Mouse (Mus musculus): ENCODE data around the gene Fiz1. TPM values are rescaled to one million over a fixed set of nuclear protein-coding genes. Genes with fewer than 3 reads are reported as not detected.

Gene Fiz1
- polyA plus RNA-seq, 1 experiment from 2014 or later: 67.0 TPM

- Histone ChIP-seq H3K9ac (ENCODE audit: low read length) (no peak overlapping the region), H3K4me2 (ENCODE audit: low read depth, low read length, severe bottlenecking) (no peak overlapping the region), H3K36me3 (ENCODE audit: control insufficient read depth, insufficient read depth, low read length) (no peaks in the 10 kb centered on the region), H3K27me3 (ENCODE audit: control insufficient read depth, insufficient read depth, low read length) (no peaks in the 10 kb centered on the region), H3K27ac (ENCODE audit: low read depth, low read length) (no peak overlapping the region), H3K9me3 (ENCODE audit: control insufficient read depth, low read length) (peaks cover 3% of the 10 kb centered on the region; the same call in 1 of the 2 replicates), H3K4me3 (ENCODE audit: low read depth, low read length) (no peak overlapping the region), H3K4me1 (replicated peaks; ENCODE audit: control insufficient read depth, insufficient read depth, low read length) (peaks cover 10% of the 10 kb centered on the region)
- ATAC-seq (replicated peaks; ENCODE audit: low FRiP score) (no peak), DNase-seq (ENCODE audit: low spot score) (no peak)
- 71% methylated on average over 2 of the region's 2 CpGs for WGBS
Observed at GRCm38 (mm10) chr7:4999876-5000275, 14.6 kb downstream of the Fiz1 start.

GRCm38 (mm10) chr7:4996934-4997333 is 17.6 kb downstream of the Fiz1 start:
- H3K4me1 ChIP-seq (replicated peaks; ENCODE audit: control insufficient read depth, insufficient read depth, low read length): peaks cover 20% of the 10 kb centered on the region
- H3K9me3 ChIP-seq (ENCODE audit: control insufficient read depth, low read length): no peaks in the 10 kb centered on the region
- peaks cover 15% of the 10 kb centered on the region for H3K27me3 ChIP-seq (ENCODE audit: control insufficient read depth, insufficient read depth, low read length)
- peaks cover 2% of the 10 kb centered on the region; the same call in 1 of the 2 replicates for H3K36me3 ChIP-seq (ENCODE audit: control insufficient read depth, insufficient read depth, low read length)
- WGBS: 74% methylated on average over 6 of the region's 8 CpGs
- no peak overlapping the region; the same call in 1 of the 2 replicates for H3K27ac ChIP-seq (ENCODE audit: low read depth, low read length)
- peak overlapping the region; percentile 84; the same call in 1 of the 2 replicates for H3K4me2 ChIP-seq (ENCODE audit: low read depth, low read length, severe bottlenecking)
- H3K9ac ChIP-seq (ENCODE audit: low read length): peak overlapping the region; percentile 89
- ATAC-seq (replicated peaks; ENCODE audit: low FRiP score) (no peak), DNase-seq (ENCODE audit: low spot score) (no peak)
- peak overlapping the region; percentile 70; the same call in 1 of the 2 replicates for H3K4me3 ChIP-seq (ENCODE audit: low read depth, low read length)

- H3K4me3 ChIP-seq (ENCODE audit: low read depth, low read length): peak within 1 kb of the TSS; percentile 70
- H3K27me3 ChIP-seq (ENCODE audit: control insufficient read depth, insufficient read depth, low read length): peaks cover 15% of the 10 kb centered on the region
- H3K9me3 ChIP-seq (ENCODE audit: control insufficient read depth, low read length): no peaks in the 10 kb centered on the region
- H3K36me3 ChIP-seq (ENCODE audit: control insufficient read depth, insufficient read depth, low read length): peaks cover 2% of the 10 kb centered on the region; the same call in 1 of the 2 replicates
- ATAC-seq (replicated peaks; ENCODE audit: low FRiP score) (peak; percentile 90), DNase-seq (ENCODE audit: low spot score) (peak; percentile 96)
- peak within 1 kb of the TSS; percentile 43; the same call in 1 of the 2 replicates for H3K27ac ChIP-seq (ENCODE audit: low read depth, low read length)
- H3K9ac ChIP-seq (ENCODE audit: low read length): peak within 1 kb of the TSS; percentile 89
- peak within 1 kb of the TSS; percentile 84 for H3K4me2 ChIP-seq (ENCODE audit: low read depth, low read length, severe bottlenecking)
- WGBS: 5% methylated on average over 16 of the region's 26 CpGs
- H3K4me1 ChIP-seq (replicated peaks; ENCODE audit: control insufficient read depth, insufficient read depth, low read length): peaks cover 20% of the 10 kb centered on the region
Observed at GRCm38 (mm10) chr7:4996003-4996895, 18.2 kb downstream of the Fiz1 start, which contains the start of gene Zfp579. Gene Zfp579, minus strand, starts transcription at chr7:4996158.

- peaks cover 15% of the 10 kb centered on the region for H3K27me3 ChIP-seq (ENCODE audit: control insufficient read depth, insufficient read depth, low read length)
- no peak overlapping the region for H3K27ac ChIP-seq (ENCODE audit: low read depth, low read length)
- DNase-seq (ENCODE audit: low spot score) (no peak), ATAC-seq (replicated peaks; ENCODE audit: low FRiP score) (peak; percentile 6)
- H3K4me3 ChIP-seq (ENCODE audit: low read depth, low read length): peak overlapping the region; percentile 70
- peaks cover 2% of the 10 kb centered on the region; the same call in 1 of the 2 replicates for H3K36me3 ChIP-seq (ENCODE audit: control insufficient read depth, insufficient read depth, low read length)
- H3K9me3 ChIP-seq (ENCODE audit: control insufficient read depth, low read length): no peaks in the 10 kb centered on the region
- peak overlapping the region; percentile 84 for H3K4me2 ChIP-seq (ENCODE audit: low read depth, low read length, severe bottlenecking)
- peaks cover 20% of the 10 kb centered on the region for H3K4me1 ChIP-seq (replicated peaks; ENCODE audit: control insufficient read depth, insufficient read depth, low read length)
- peak overlapping the region; percentile 89 for H3K9ac ChIP-seq (ENCODE audit: low read length)
- 6% methylated on average over 19 of the region's 19 CpGs for WGBS
Observed at GRCm38 (mm10) chr7:4995268-4996002, 19.1 kb downstream of the Fiz1 start.

- Histone ChIP-seq H3K9ac (ENCODE audit: low read length) (peak overlapping the region; percentile 8; the same call in 1 of the 2 replicates), H3K27me3 (ENCODE audit: control insufficient read depth, insufficient read depth, low read length) (peaks cover 15% of the 10 kb centered on the region), H3K4me1 (replicated peaks; ENCODE audit: control insufficient read depth, insufficient read depth, low read length) (peaks cover 20% of the 10 kb centered on the region), H3K4me2 (ENCODE audit: low read depth, low read length, severe bottlenecking) (peak overlapping the region; percentile 26; the same call in 1 of the 2 replicates), H3K27ac (ENCODE audit: low read depth, low read length) (no peak overlapping the region), H3K36me3 (ENCODE audit: control insufficient read depth, insufficient read depth, low read length) (peaks cover 2% of the 10 kb centered on the region; the same call in 1 of the 2 replicates), H3K9me3 (ENCODE audit: control insufficient read depth, low read length) (no peaks in the 10 kb centered on the region), H3K4me3 (ENCODE audit: low read depth, low read length) (peak overlapping the region; percentile 0; the same call in 1 of the 2 replicates)
- WGBS: 53% methylated on average over 58 of the region's 59 CpGs
- DNase-seq (ENCODE audit: low spot score) (no peak), ATAC-seq (replicated peaks; ENCODE audit: low FRiP score) (no peak)
Observed at GRCm38 (mm10) chr7:4993999-4994788, 20.3 kb downstream of the Fiz1 start.

GRCm38 (mm10) chr7:4993347-4993998 is 21.0 kb downstream of the Fiz1 start:
- H3K9me3 ChIP-seq (ENCODE audit: control insufficient read depth, low read length): no peaks in the 10 kb centered on the region
- WGBS: 35% methylated on average over 55 of the region's 55 CpGs
- DNase-seq (ENCODE audit: low spot score): no peak
- no peak overlapping the region for H3K27ac ChIP-seq (ENCODE audit: low read depth, low read length)
- peaks cover 20% of the 10 kb centered on the region for H3K4me1 ChIP-seq (replicated peaks; ENCODE audit: control insufficient read depth, insufficient read depth, low read length)
- peaks cover 15% of the 10 kb centered on the region for H3K27me3 ChIP-seq (ENCODE audit: control insufficient read depth, insufficient read depth, low read length)
- 0 out of 2 replicates have a peak overlapping the region, but pooled peaks have one; percentile 0 for H3K4me3 ChIP-seq (ENCODE audit: low read depth, low read length)
- peak overlapping the region; percentile 26; the same call in 1 of the 2 replicates for H3K4me2 ChIP-seq (ENCODE audit: low read depth, low read length, severe bottlenecking)
- no peak overlapping the region for H3K9ac ChIP-seq (ENCODE audit: low read length)
- H3K36me3 ChIP-seq (ENCODE audit: control insufficient read depth, insufficient read depth, low read length): peaks cover 2% of the 10 kb centered on the region; the same call in 1 of the 2 replicates
- ATAC-seq (replicated peaks; ENCODE audit: low FRiP score): no peak

GRCm38 (mm10) chr7:4988250-4988649 is 26.2 kb downstream of the Fiz1 start:
- WGBS: 64% methylated on average over 2 of the region's 2 CpGs

More at GRCm38 (mm10) chr7:4988250-4988649, 26.2 kb downstream of the Fiz1 start:
- peaks cover under 1% of the 10 kb centered on the region; the same call in 1 of the 2 replicates for H3K27me3 ChIP-seq (ENCODE audit: control insufficient read depth, insufficient read depth, low read length)
- no peaks in the 10 kb centered on the region for H3K9me3 ChIP-seq (ENCODE audit: control insufficient read depth, low read length)
- H3K4me3 ChIP-seq (ENCODE audit: low read depth, low read length): no peak overlapping the region
- ATAC-seq (replicated peaks; ENCODE audit: low FRiP score): no peak
- no peak for DNase-seq (ENCODE audit: low spot score)
- no peak overlapping the region for H3K27ac ChIP-seq (ENCODE audit: low read depth, low read length)
- H3K4me2 ChIP-seq (ENCODE audit: low read depth, low read length, severe bottlenecking): no peak overlapping the region
- no peaks in the 10 kb centered on the region for H3K4me1 ChIP-seq (replicated peaks; ENCODE audit: control insufficient read depth, insufficient read depth, low read length)
- peaks cover 2% of the 10 kb centered on the region; the same call in 1 of the 2 replicates for H3K36me3 ChIP-seq (ENCODE audit: control insufficient read depth, insufficient read depth, low read length)
- H3K9ac ChIP-seq (ENCODE audit: low read length): no peak overlapping the region
